Mouse (Mus musculus): Measurements from ENCODE around the gene Pam16. TPM values are rescaled to one million over a fixed set of nuclear protein-coding genes. Genes with fewer than 3 reads are reported as not detected.
"Not testable (repeated sequence)": the region's sequence is repeated elsewhere in the genome, so short reads cannot be mapped to it uniquely, and the experiment has no call there.

The Pam16 gene
- polyA plus RNA-seq, 1 experiment from 2014 or later, result 107 TPM

- 50% methylated on average over 5 of the region's 5 CpGs for WGBS
- no peak for ATAC-seq (ENCODE audit: insufficient number of reproducible peaks, low FRiP score, low TSS enrichment, low read depth)
- 0 out of 2 replicates have a peak overlapping the region, but pooled peaks have one; percentile 54 for H3K4me3 ChIP-seq (replicated peaks)
- H3K9ac ChIP-seq, result peak overlapping the region; percentile 35; the same call in 1 of the 2 replicates
- peak overlapping the region; percentile 93 for H3K27ac ChIP-seq (replicated peaks)
- H3K36me3 ChIP-seq, result peaks cover 4% of the 10 kb centered on the region; the same call in 1 of the 2 replicates
- H3K9me3 ChIP-seq (replicated peaks), result no peaks in the 10 kb centered on the region
- no peaks in the 10 kb centered on the region for H3K27me3 ChIP-seq
- H3K4me1 ChIP-seq, result peaks cover 26% of the 10 kb centered on the region
- no peak overlapping the region for H3K4me2 ChIP-seq (replicated peaks)
Measured at GRCm38 (mm10) chr16:4587516-4588210, 37.1 kb downstream of the Pam16 start.

- H3K4me3 ChIP-seq (replicated peaks), result peak overlapping the region; percentile 54
- peak overlapping the region; percentile 35 for H3K9ac ChIP-seq
- no peaks in the 10 kb centered on the region for H3K27me3 ChIP-seq
- peak overlapping the region; percentile 93 for H3K27ac ChIP-seq (replicated peaks)
- H3K4me1 ChIP-seq, result peaks cover 21% of the 10 kb centered on the region
- H3K9me3 ChIP-seq (replicated peaks), result no peaks in the 10 kb centered on the region
- ATAC-seq (ENCODE audit: insufficient number of reproducible peaks, low FRiP score, low TSS enrichment, low read depth), result peak; percentile 97
- H3K4me2 ChIP-seq (replicated peaks), result peak overlapping the region; percentile 65
- under 1% methylated on average over 43 of the region's 43 CpGs for WGBS
- H3K36me3 ChIP-seq, result peaks cover 4% of the 10 kb centered on the region; the same call in 1 of the 2 replicates
Measured at GRCm38 (mm10) chr16:4586531-4587123, 38.2 kb downstream of the Pam16 start.

DNA sequence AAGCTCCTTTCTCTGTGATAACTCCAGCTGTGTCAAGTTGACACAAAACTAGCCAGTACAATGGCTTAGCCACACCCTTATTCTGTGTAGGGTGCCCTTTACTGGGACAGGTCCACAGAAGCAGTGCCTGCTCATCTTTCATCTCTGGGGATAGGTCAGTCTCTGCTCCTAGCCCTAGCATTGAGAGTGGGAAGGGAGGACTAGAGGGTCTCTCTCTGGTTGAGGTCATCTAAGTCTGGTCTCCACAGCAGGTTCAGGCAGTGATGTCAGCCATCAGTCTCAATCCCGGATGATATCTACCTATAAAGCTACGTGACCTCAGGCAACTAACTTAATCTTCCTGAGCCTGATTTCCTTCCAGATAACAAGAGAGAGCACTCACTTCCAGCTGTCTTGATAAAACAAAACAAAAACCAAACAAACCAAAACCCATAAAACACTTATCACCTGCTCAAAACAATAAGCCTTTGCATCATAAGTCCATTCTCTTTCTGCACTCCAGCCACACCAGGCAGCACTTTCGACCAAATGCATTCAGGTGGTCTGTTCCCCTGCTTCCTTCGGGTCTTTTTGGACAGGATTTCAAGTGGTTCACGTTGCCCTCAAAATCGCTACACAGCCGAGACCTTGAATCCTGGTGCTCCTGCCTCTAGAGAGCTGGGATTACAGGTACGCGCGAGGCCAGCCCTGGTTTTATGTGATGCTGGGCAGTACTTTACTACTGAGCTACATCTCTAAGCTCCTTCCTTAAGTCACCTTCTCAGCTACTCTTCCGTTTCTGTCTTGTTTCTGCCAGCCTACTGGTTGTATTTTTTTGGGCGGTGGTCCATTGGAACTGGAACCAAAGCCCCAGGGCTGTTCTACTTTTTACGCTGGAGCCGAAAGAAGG lies 38.9 kb downstream of the Pam16 start:
- H3K4me2 ChIP-seq (replicated peaks), result peak overlapping the region; percentile 65
- peaks cover 21% of the 10 kb centered on the region for H3K4me1 ChIP-seq
- 8% methylated on average over 14 of the region's 14 CpGs for WGBS
- H3K9me3 ChIP-seq (replicated peaks), result no peaks in the 10 kb centered on the region
- H3K27me3 ChIP-seq, result no peaks in the 10 kb centered on the region
- peak overlapping the region; percentile 28; the same call in 1 of the 2 replicates for H3K9ac ChIP-seq
- H3K36me3 ChIP-seq, result peaks cover 4% of the 10 kb centered on the region; the same call in 1 of the 2 replicates
- H3K4me3 ChIP-seq (replicated peaks), result peak overlapping the region; percentile 54
- ATAC-seq (ENCODE audit: insufficient number of reproducible peaks, low FRiP score, low TSS enrichment, low read depth), result no peak
- peak overlapping the region; percentile 93 for H3K27ac ChIP-seq (replicated peaks)

GRCm38 (mm10) chr16:4584438-4584837 lies 40.4 kb downstream of the Pam16 start:
- H3K27ac ChIP-seq (replicated peaks), result no peak overlapping the region
- H3K9me3 ChIP-seq (replicated peaks), result no peaks in the 10 kb centered on the region
- ATAC-seq (ENCODE audit: insufficient number of reproducible peaks, low FRiP score, low TSS enrichment, low read depth), result no peak
- H3K9ac ChIP-seq, result no peak overlapping the region
- H3K4me3 ChIP-seq (replicated peaks), result no peak overlapping the region
- H3K4me1 ChIP-seq, result peaks cover 21% of the 10 kb centered on the region
- no peaks in the 10 kb centered on the region for H3K36me3 ChIP-seq
- no peaks in the 10 kb centered on the region for H3K27me3 ChIP-seq
- no peak overlapping the region for H3K4me2 ChIP-seq (replicated peaks)
- WGBS, result 67% methylated on average over 5 of the region's 5 CpGs

DNA sequence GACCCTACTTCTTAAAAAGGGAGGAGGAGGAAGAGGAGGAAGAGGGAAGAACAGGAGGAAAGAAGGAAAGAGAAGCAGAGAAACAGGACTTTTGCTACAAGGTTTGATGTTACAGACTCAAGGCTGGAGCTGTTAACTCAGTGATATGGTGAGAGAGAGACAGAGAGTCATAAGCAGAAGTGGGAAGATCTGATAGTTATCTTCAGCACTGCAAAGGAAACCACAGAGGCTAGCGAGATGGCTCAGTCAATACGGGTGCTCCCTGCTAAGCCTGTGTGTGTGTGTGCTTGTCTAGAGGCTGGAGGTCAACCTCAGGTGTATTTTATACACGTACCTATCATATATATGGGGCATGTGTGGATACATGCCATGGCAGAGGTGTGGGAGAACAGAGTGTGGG lies 41.0 kb downstream of the Pam16 start:
- Histone ChIP-seq H3K36me3 (no peaks in the 10 kb centered on the region), H3K4me2 (replicated peaks) (no peak overlapping the region), H3K27ac (replicated peaks) (no peak overlapping the region), H3K4me3 (replicated peaks) (no peak overlapping the region), H3K9me3 (replicated peaks) (no peaks in the 10 kb centered on the region), H3K4me1 (peaks cover 21% of the 10 kb centered on the region), H3K9ac (no peak overlapping the region), H3K27me3 (no peaks in the 10 kb centered on the region)
- ATAC-seq (ENCODE audit: insufficient number of reproducible peaks, low FRiP score, low TSS enrichment, low read depth), result no peak
- 70% methylated on average over 3 of the region's 3 CpGs for WGBS

- not testable (repeated sequence) for H3K4me3 ChIP-seq (replicated peaks); H3K36me3 ChIP-seq; H3K4me1 ChIP-seq; H3K27ac ChIP-seq (replicated peaks); ATAC-seq (ENCODE audit: insufficient number of reproducible peaks, low FRiP score, low TSS enrichment, low read depth); H3K4me2 ChIP-seq (replicated peaks); H3K27me3 ChIP-seq; H3K9me3 ChIP-seq (replicated peaks); H3K9ac ChIP-seq
- WGBS, result 74% methylated on average over 4 of the region's 4 CpGs
Measured at GRCm38 (mm10) chr16:4581179-4581578, 43.6 kb downstream of the Pam16 start.

- Histone ChIP-seq H3K36me3 (no peaks in the 10 kb centered on the region), H3K4me2 (replicated peaks) (no peak overlapping the region), H3K27me3 (no peaks in the 10 kb centered on the region), H3K27ac (replicated peaks) (no peak overlapping the region), H3K9ac (no peak overlapping the region), H3K4me1 (peaks cover 5% of the 10 kb centered on the region; the same call in 1 of the 2 replicates), H3K4me3 (replicated peaks) (no peak overlapping the region), H3K9me3 (replicated peaks) (no peaks in the 10 kb centered on the region)
- 58% methylated on average over 7 of the region's 7 CpGs for WGBS
- no peak for ATAC-seq (ENCODE audit: insufficient number of reproducible peaks, low FRiP score, low TSS enrichment, low read depth)
Measured at GRCm38 (mm10) chr16:4578630-4579029, 46.2 kb downstream of the Pam16 start.

- Histone ChIP-seq H3K27me3 (no peaks in the 10 kb centered on the region), H3K36me3 (no peaks in the 10 kb centered on the region), H3K4me1 (peaks cover 5% of the 10 kb centered on the region; the same call in 1 of the 2 replicates), H3K4me3 (replicated peaks) (no peak overlapping the region), H3K4me2 (replicated peaks) (no peak overlapping the region), H3K27ac (replicated peaks) (no peak overlapping the region), H3K9me3 (replicated peaks) (no peaks in the 10 kb centered on the region), H3K9ac (no peak overlapping the region)
- WGBS, result 34% methylated on average over 2 of the region's 2 CpGs
- ATAC-seq (ENCODE audit: insufficient number of reproducible peaks, low FRiP score, low TSS enrichment, low read depth), result no peak
Measured at GRCm38 (mm10) chr16:4576873-4577272, 47.9 kb downstream of the Pam16 start.

DNA sequence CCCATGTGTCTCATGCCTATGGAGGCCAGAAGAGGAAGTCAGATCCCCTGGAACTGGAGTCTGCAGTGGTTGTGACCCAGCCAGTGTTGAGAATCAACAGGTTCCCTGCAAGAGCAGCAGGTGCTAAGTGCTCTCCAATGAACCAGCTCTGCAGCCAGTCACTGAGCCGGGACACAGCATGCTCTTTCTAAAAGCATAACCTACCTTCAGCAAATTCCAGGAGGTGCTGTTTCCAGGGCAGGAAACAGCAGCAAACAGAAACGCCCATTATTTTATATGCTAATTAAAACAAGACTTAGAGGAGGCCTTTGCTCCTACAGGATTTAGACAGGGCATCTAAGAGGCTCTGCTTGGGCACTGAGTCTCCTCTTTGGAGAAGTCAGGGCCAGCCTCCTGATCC lies 48.8 kb downstream of the Pam16 start:
- H3K36me3 ChIP-seq, result no peaks in the 10 kb centered on the region
- WGBS, result 18% methylated on average over 2 of the region's 2 CpGs
- peaks cover 7% of the 10 kb centered on the region; the same call in 1 of the 2 replicates for H3K4me1 ChIP-seq
- H3K4me3 ChIP-seq (replicated peaks), result no peak overlapping the region
- H3K27ac ChIP-seq (replicated peaks), result no peak overlapping the region
- no peak for ATAC-seq (ENCODE audit: insufficient number of reproducible peaks, low FRiP score, low TSS enrichment, low read depth)
- no peaks in the 10 kb centered on the region for H3K27me3 ChIP-seq
- no peak overlapping the region for H3K9ac ChIP-seq
- H3K9me3 ChIP-seq (replicated peaks), result no peaks in the 10 kb centered on the region
- no peak overlapping the region for H3K4me2 ChIP-seq (replicated peaks)

DNA sequence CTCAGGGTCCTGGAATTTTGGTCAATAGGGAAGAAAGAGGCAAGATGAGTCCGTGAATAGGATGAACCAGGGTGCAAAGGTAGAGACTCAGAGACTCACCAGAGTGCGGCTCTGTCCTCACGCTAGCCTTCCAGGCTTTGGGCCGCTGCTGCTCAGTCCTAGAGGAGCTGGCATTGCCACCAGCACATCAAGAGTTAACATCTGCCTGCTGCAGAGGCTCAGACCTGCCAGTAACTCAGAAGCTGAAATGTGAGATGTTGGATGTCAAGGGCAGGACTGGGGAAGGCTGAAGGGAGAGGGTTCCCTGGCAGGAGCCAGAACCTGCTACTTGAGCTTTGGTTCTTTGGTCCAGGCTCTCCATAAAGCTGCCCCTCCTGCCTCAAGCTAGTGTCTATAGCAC lies 54.1 kb downstream of the Pam16 start:
- 39% methylated on average over 4 of the region's 4 CpGs for WGBS
- ATAC-seq (ENCODE audit: insufficient number of reproducible peaks, low FRiP score, low TSS enrichment, low read depth), result peak; percentile 53; the same call in 1 of the 2 replicates
- Histone ChIP-seq H3K27ac (replicated peaks) (no peak overlapping the region), H3K4me2 (replicated peaks) (no peak overlapping the region), H3K4me3 (replicated peaks) (no peak overlapping the region), H3K36me3 (no peaks in the 10 kb centered on the region), H3K9me3 (replicated peaks) (no peaks in the 10 kb centered on the region), H3K27me3 (no peaks in the 10 kb centered on the region), H3K9ac (no peak overlapping the region), H3K4me1 (peaks cover 8% of the 10 kb centered on the region; the same call in 1 of the 2 replicates)

GRCm38 (mm10) chr16:4567912-4568311 lies 56.9 kb downstream of the Pam16 start:
- Histone ChIP-seq H3K9me3 (replicated peaks) (no peaks in the 10 kb centered on the region), H3K9ac (no peak overlapping the region), H3K4me3 (replicated peaks) (no peak overlapping the region), H3K27me3 (no peaks in the 10 kb centered on the region), H3K27ac (replicated peaks) (no peak overlapping the region), H3K4me1 (peaks cover 8% of the 10 kb centered on the region; the same call in 1 of the 2 replicates), H3K36me3 (no peaks in the 10 kb centered on the region), H3K4me2 (replicated peaks) (no peak overlapping the region)
- 0 out of 2 replicates have a peak, but pooled peaks have one; percentile 53 for ATAC-seq (ENCODE audit: insufficient number of reproducible peaks, low FRiP score, low TSS enrichment, low read depth)
- WGBS, result 15% methylated on average over 4 of the region's 4 CpGs
